Mouse (Mus musculus): Measurements from ENCODE around the gene Pitpna. TPM values are rescaled to one million over a fixed set of nuclear protein-coding genes. Genes with fewer than 3 reads are reported as not detected.

The Pitpna gene
- polyA plus RNA-seq, 1 experiment from 2014 or later, result 25.4 TPM

- H3K4me1 ChIP-seq (ENCODE audit: control insufficient read depth, low read depth, low read length), result peaks cover 10% of the 10 kb centered on the region
- H3K9me3 ChIP-seq (replicated peaks; ENCODE audit: control insufficient read depth, low read length), result no peaks in the 10 kb centered on the region
- ATAC-seq (ENCODE audit: low read depth), result peak; percentile 20; the same call in 1 of the 2 replicates
- H3K9ac ChIP-seq (ENCODE audit: low read depth, low read length), result no peak overlapping the region
- H3K4me2 ChIP-seq (ENCODE audit: low read depth, low read length), result no peak overlapping the region
- H3K4me3 ChIP-seq (ENCODE audit: low read depth, low read length), result no peak overlapping the region
- H3K27me3 ChIP-seq (ENCODE audit: control insufficient read depth, insufficient read depth, low read depth, low read length), result no peaks in the 10 kb centered on the region
- no peaks in the 10 kb centered on the region for H3K36me3 ChIP-seq (ENCODE audit: control insufficient read depth, insufficient read depth)
- H3K27ac ChIP-seq (ENCODE audit: low read length), result peak overlapping the region; percentile 23; the same call in 1 of the 2 replicates
- 64% methylated on average over 14 of the region's 14 CpGs for WGBS (ENCODE audit: insufficient replicate concordance)
These were observed 27.1 kb upstream of the Pitpna start for GRCm38 (mm10) chr11:75560530-75561409.

DNA sequence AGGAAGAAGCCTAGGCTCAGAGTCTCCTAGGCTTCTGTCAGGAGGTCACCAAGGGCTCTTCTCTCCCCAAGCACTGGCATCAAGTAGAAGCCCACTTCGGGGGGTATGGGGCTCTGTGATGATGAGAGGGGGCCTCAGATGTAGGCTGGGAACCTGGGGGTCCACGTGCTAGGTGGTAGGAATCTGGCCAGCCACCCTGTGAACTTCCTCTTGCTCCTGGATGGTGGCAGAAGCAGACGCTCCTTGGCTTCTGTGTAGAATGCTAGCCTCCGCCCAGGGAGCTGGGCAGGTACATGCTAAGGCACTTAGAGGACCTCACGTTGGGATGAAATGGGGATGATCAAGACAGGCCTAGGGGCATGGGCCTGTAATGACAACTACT, 26.5 kb upstream of the Pitpna start:
- H3K4me3 ChIP-seq (ENCODE audit: low read depth, low read length), result no peak overlapping the region
- no peak overlapping the region for H3K27ac ChIP-seq (ENCODE audit: low read length)
- no peaks in the 10 kb centered on the region for H3K36me3 ChIP-seq (ENCODE audit: control insufficient read depth, insufficient read depth)
- no peak overlapping the region for H3K9ac ChIP-seq (ENCODE audit: low read depth, low read length)
- no peak for ATAC-seq (ENCODE audit: low read depth)
- no peak overlapping the region for H3K4me2 ChIP-seq (ENCODE audit: low read depth, low read length)
- no peaks in the 10 kb centered on the region for H3K9me3 ChIP-seq (replicated peaks; ENCODE audit: control insufficient read depth, low read length)
- 50% methylated on average over 5 of the region's 5 CpGs for WGBS (ENCODE audit: insufficient replicate concordance)
- no peaks in the 10 kb centered on the region for H3K27me3 ChIP-seq (ENCODE audit: control insufficient read depth, insufficient read depth, low read depth, low read length)
- peaks cover 12% of the 10 kb centered on the region for H3K4me1 ChIP-seq (ENCODE audit: control insufficient read depth, low read depth, low read length)

DNA sequence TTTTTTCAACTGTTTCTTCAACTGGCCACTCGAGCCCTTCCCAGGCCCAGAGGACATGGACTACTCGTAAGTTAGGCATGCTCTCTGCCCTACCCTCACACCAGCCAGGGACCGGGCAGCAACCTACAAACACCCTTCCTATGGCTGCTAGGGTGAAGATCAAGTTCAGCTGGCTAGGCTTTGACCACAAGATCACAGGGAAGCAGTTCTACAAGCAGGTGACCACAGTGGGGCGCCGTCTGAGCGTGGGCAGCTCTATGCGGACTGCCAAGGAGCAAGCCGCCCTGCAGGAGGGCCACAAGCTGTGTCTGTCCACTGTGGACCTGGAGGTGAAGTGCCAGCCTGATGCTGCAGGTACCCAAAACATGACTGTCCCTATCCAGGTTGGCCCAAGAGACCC, 25.1 kb upstream of the Pitpna start:
- H3K4me1 ChIP-seq (ENCODE audit: control insufficient read depth, low read depth, low read length), result peaks cover 19% of the 10 kb centered on the region
- H3K36me3 ChIP-seq (ENCODE audit: control insufficient read depth, insufficient read depth), result no peaks in the 10 kb centered on the region

DNA sequence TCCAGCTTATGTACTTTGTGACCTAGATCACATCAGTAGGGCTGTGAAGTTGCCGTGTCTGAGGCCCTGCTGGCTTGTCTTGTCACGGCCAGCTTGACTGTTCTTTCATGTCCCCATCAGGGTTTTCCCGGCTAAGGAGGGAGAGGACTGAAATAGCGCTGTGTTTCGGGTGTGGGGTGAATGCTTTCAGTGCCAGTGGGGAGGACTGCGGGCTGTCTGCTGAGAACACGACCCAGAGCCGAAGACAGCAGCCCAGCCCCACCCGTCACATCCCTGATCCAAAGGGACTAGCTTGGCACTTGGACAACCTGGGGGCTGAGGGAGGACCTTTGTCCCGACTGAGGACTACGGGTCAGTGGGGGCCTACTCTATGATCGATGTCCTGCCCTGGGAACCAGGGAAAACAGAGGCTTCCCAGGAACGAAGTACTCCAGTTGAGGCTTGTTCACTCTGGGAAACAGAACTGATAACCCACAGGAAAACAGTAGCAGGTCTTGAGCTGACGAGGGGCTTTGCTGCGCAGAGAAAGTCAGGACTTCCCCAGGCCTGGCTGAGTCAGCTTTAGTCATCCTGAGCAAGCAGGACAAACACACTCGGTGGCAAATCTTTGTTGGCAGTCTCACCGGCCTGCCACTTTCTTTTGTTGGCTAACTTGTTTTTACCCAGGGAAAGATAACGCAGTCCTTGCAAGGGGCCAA, 23.9 kb upstream of the Pitpna start:
- WGBS (ENCODE audit: insufficient replicate concordance), result 58% methylated on average over 18 of the region's 18 CpGs
- Histone ChIP-seq H3K4me1 (ENCODE audit: control insufficient read depth, low read depth, low read length) (peaks cover 20% of the 10 kb centered on the region), H3K27ac (ENCODE audit: low read length) (peak overlapping the region; percentile 4; the same call in 1 of the 2 replicates)

More for the DNA sequence above, 25.1 kb upstream of the Pitpna start:
- no peak overlapping the region for H3K27ac ChIP-seq (ENCODE audit: low read length)
- no peak overlapping the region for H3K4me3 ChIP-seq (ENCODE audit: low read depth, low read length)
- no peak for ATAC-seq (ENCODE audit: low read depth)
- H3K9ac ChIP-seq (ENCODE audit: low read depth, low read length), result no peak overlapping the region
- no peak overlapping the region for H3K4me2 ChIP-seq (ENCODE audit: low read depth, low read length)
- H3K9me3 ChIP-seq (replicated peaks; ENCODE audit: control insufficient read depth, low read length), result no peaks in the 10 kb centered on the region
- WGBS (ENCODE audit: insufficient replicate concordance), result 70% methylated on average over 8 of the region's 8 CpGs
- no peaks in the 10 kb centered on the region for H3K27me3 ChIP-seq (ENCODE audit: control insufficient read depth, insufficient read depth, low read depth, low read length)

GRCm38 (mm10) chr11:75565849-75566248, 22.0 kb upstream of the Pitpna start:
- Histone ChIP-seq H3K27ac (ENCODE audit: low read length) (peak overlapping the region; percentile 27; the same call in 1 of the 2 replicates), H3K9ac (ENCODE audit: low read depth, low read length) (no peak overlapping the region), H3K4me3 (ENCODE audit: low read depth, low read length) (no peak overlapping the region), H3K27me3 (ENCODE audit: control insufficient read depth, insufficient read depth, low read depth, low read length) (no peaks in the 10 kb centered on the region), H3K4me1 (ENCODE audit: control insufficient read depth, low read depth, low read length) (peaks cover 17% of the 10 kb centered on the region), H3K36me3 (ENCODE audit: control insufficient read depth, insufficient read depth) (no peaks in the 10 kb centered on the region; the same call in 1 of the 2 replicates), H3K9me3 (replicated peaks; ENCODE audit: control insufficient read depth, low read length) (no peaks in the 10 kb centered on the region), H3K4me2 (ENCODE audit: low read depth, low read length) (no peak overlapping the region)
- 72% methylated on average over 2 of the region's 2 CpGs for WGBS (ENCODE audit: insufficient replicate concordance)
- no peak for ATAC-seq (ENCODE audit: low read depth)

More for the DNA sequence above, 23.9 kb upstream of the Pitpna start:
- Histone ChIP-seq H3K36me3 (ENCODE audit: control insufficient read depth, insufficient read depth) (no peaks in the 10 kb centered on the region; the same call in 1 of the 2 replicates), H3K9me3 (replicated peaks; ENCODE audit: control insufficient read depth, low read length) (no peaks in the 10 kb centered on the region), H3K4me3 (ENCODE audit: low read depth, low read length) (no peak overlapping the region), H3K9ac (ENCODE audit: low read depth, low read length) (no peak overlapping the region), H3K4me2 (ENCODE audit: low read depth, low read length) (no peak overlapping the region), H3K27me3 (ENCODE audit: control insufficient read depth, insufficient read depth, low read depth, low read length) (no peaks in the 10 kb centered on the region)
- ATAC-seq (ENCODE audit: low read depth), result peak; percentile 67

GRCm38 (mm10) chr11:75566276-75567196, 21.4 kb upstream of the Pitpna start:
- no peak overlapping the region for H3K9ac ChIP-seq (ENCODE audit: low read depth, low read length)
- no peaks in the 10 kb centered on the region for H3K9me3 ChIP-seq (replicated peaks; ENCODE audit: control insufficient read depth, low read length)
- H3K4me1 ChIP-seq (ENCODE audit: control insufficient read depth, low read depth, low read length), result peaks cover 13% of the 10 kb centered on the region
- no peaks in the 10 kb centered on the region for H3K27me3 ChIP-seq (ENCODE audit: control insufficient read depth, insufficient read depth, low read depth, low read length)
- no peak overlapping the region for H3K4me3 ChIP-seq (ENCODE audit: low read depth, low read length)
- no peak for ATAC-seq (ENCODE audit: low read depth)
- H3K27ac ChIP-seq (ENCODE audit: low read length), result peak overlapping the region; percentile 27; the same call in 1 of the 2 replicates
- no peaks in the 10 kb centered on the region; the same call in 1 of the 2 replicates for H3K36me3 ChIP-seq (ENCODE audit: control insufficient read depth, insufficient read depth)
- no peak overlapping the region for H3K4me2 ChIP-seq (ENCODE audit: low read depth, low read length)
- 60% methylated on average over 13 of the region's 13 CpGs for WGBS (ENCODE audit: insufficient replicate concordance)

DNA sequence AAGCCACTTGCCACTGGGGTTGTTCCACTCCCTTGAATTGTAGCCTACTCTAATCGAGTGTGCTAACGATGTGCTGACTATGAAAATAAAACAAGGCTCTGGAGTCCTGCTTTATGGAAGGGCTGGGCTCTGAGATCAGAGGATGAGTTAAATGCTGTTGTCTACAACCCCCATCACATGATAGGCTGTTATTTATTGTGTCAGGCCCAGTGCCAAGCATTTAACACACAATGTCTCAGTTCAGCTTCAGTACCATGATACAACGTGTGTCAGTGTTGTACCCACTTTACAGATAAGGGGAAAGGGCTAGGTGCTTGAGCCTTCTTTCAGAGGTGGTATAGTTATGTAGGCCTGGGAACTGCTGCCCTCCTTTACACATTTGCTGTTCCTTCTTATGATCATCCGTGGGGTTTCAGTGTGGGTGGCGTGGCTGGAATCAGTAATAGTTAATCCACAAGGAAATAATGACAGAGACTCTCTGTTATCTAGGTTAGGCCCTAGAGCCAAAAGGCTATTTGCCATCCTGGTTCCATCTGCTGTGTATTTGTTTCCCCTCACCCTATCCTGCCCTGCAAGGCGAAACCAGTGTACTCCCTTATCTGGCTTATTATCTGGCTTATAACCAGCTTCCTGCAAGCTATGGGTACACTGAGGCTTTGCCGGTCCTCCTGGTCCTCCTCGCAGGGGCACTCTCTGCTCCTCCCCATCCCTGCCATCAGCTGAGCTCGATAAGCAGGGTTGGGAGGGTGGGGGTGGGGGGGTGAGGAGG, 20.4 kb upstream of the Pitpna start:
- H3K4me2 ChIP-seq (ENCODE audit: low read depth, low read length), result no peak overlapping the region
- no peak for ATAC-seq (ENCODE audit: low read depth)
- WGBS (ENCODE audit: insufficient replicate concordance), result 26% methylated on average over 9 of the region's 9 CpGs
- no peak overlapping the region for H3K9ac ChIP-seq (ENCODE audit: low read depth, low read length)
- peaks cover 15% of the 10 kb centered on the region for H3K4me1 ChIP-seq (ENCODE audit: control insufficient read depth, low read depth, low read length)
- H3K36me3 ChIP-seq (ENCODE audit: control insufficient read depth, insufficient read depth), result no peaks in the 10 kb centered on the region; the same call in 1 of the 2 replicates
- no peaks in the 10 kb centered on the region for H3K9me3 ChIP-seq (replicated peaks; ENCODE audit: control insufficient read depth, low read length)
- no peak overlapping the region for H3K4me3 ChIP-seq (ENCODE audit: low read depth, low read length)
- no peaks in the 10 kb centered on the region for H3K27me3 ChIP-seq (ENCODE audit: control insufficient read depth, insufficient read depth, low read depth, low read length)
- no peak overlapping the region for H3K27ac ChIP-seq (ENCODE audit: low read length)

- H3K4me3 ChIP-seq (ENCODE audit: low read depth, low read length), result no peak overlapping the region
- WGBS (ENCODE audit: insufficient replicate concordance), result 70% methylated on average over 6 of the region's 6 CpGs
- H3K36me3 ChIP-seq (ENCODE audit: control insufficient read depth, insufficient read depth), result no peaks in the 10 kb centered on the region; the same call in 1 of the 2 replicates
- H3K9me3 ChIP-seq (replicated peaks; ENCODE audit: control insufficient read depth, low read length), result no peaks in the 10 kb centered on the region
- no peak overlapping the region for H3K9ac ChIP-seq (ENCODE audit: low read depth, low read length)
- no peaks in the 10 kb centered on the region for H3K27me3 ChIP-seq (ENCODE audit: control insufficient read depth, insufficient read depth, low read depth, low read length)
- H3K4me2 ChIP-seq (ENCODE audit: low read depth, low read length), result no peak overlapping the region
- no peak for ATAC-seq (ENCODE audit: low read depth)
- H3K27ac ChIP-seq (ENCODE audit: low read length), result no peak overlapping the region
- peaks cover 21% of the 10 kb centered on the region for H3K4me1 ChIP-seq (ENCODE audit: control insufficient read depth, low read depth, low read length)
These were observed 19.8 kb upstream of the Pitpna start for GRCm38 (mm10) chr11:75568115-75568511.
